Mouse (Mus musculus) liver, embryonic 14.5 days (tissue): Measurements from ENCODE around the gene Rgs9. TPM values are rescaled to one million over a fixed set of nuclear protein-coding genes. Genes with fewer than 3 reads are reported as not detected.

Experiments
- ATAC-seq: fragments of 200-750 bp; cut with Nextera tagmentation; 2 replicates; pipeline ENCODE4 v1.8.0; 2017; ENCODE audit warnings: moderate number of reproducible peaks, mild to moderate bottlenecking, moderate library complexity; ENCODE audit not compliant: insufficient read depth
- DNase-seq, 3 experiments: peaks; one replicate each; pipeline ENCODE4 v3.0.0-alpha.2; 2012 to 2013; ENCODE audit warnings: low read depth in 3 of 3, low spot score in 3 of 3
- H3K27ac ChIP-seq: fragments of 300-500 bp; sonication (generic); 2 replicates; pipeline ENCODE4 v1.5.1; 2014; ENCODE audit warnings: moderate library complexity, mild to moderate bottlenecking, control low read depth, inconsistent platforms
- H3K27me3 ChIP-seq: fragments of 300-500 bp; sonication (generic); 2 replicates; pipeline ENCODE4 v1.6.1; 2014; ENCODE audit warnings: mild to moderate bottlenecking, low read length, moderate library complexity; ENCODE audit not compliant: control insufficient read depth, insufficient read depth
- H3K36me3 ChIP-seq: fragments of 300-500 bp; sonication (generic); replicated peaks from 2 replicates; pipeline ENCODE4 v1.6.1; 2014; ENCODE audit warnings: low read depth; ENCODE audit not compliant: control insufficient read depth, insufficient read depth
- H3K4me1 ChIP-seq, 2 experiments: fragments of 200-500 bp in 1 of 2; fragments of 300-500 bp in 1 of 2; sonication (generic) in 1 of 2; replicated peaks; 2 replicates each; pipeline ENCODE4 v1.6.1; 2012 to 2014; ENCODE audit warnings: antibody characterized with exemption in 1 of 2, inconsistent platforms in 1 of 2, low read length in 1 of 2; ENCODE audit not compliant: control insufficient read depth in 2 of 2, insufficient read depth in 2 of 2
- H3K4me2 ChIP-seq: fragments of 300-500 bp; sonication (generic); 2 replicates; pipeline ENCODE4 v1.6.1; 2014; ENCODE audit warnings: low read depth, mild to moderate bottlenecking, control low read depth, moderate library complexity
- H3K4me3 ChIP-seq, 2 experiments: fragments of 200-500 bp in 1 of 2; fragments of 300-500 bp in 1 of 2; sonication (generic) in 1 of 2; 2 replicates each; pipeline ENCODE4 v1.5.1; 2012 to 2014; ENCODE audit warnings: low read depth in 2 of 2, low read length in 2 of 2, mild to moderate bottlenecking in 2 of 2, control low read depth in 1 of 2, inconsistent platforms in 1 of 2, moderate library complexity in 1 of 2; ENCODE audit not compliant: insufficient read depth in 1 of 2
- H3K9ac ChIP-seq: fragments of 300-500 bp; sonication (generic); replicated peaks from 2 replicates; pipeline ENCODE4 v1.6.1; 2014; ENCODE audit warnings: mild to moderate bottlenecking, control low read depth, moderate library complexity
- H3K9me3 ChIP-seq: fragments of 300-500 bp; sonication (generic); 2 replicates; pipeline ENCODE4 v1.6.1; 2016; ENCODE audit warnings: low read length, mixed read lengths; ENCODE audit not compliant: control insufficient read depth
- CTCF ChIP-seq: IDR thresholded peaks from 2 replicates; pipeline ENCODE4 v1.5.1; 2016; ENCODE audit warnings: antibody characterized with exemption, low read depth, control low read depth
- EP300 ChIP-seq: IDR thresholded peaks from 2 replicates; pipeline ENCODE4 v1.6.1; 2016; ENCODE audit warnings: antibody characterized with exemption, low read depth
- WGBS: fragments of 180-500 bp; shearing (Covaris S2); extraction: QIAGEN DNeasy Blood & Tissue Kit; methylation state at CpG from one replicate; pipeline ENCODE4 v1.1.7; 2014; ENCODE audit not compliant: insufficient replicate concordance; 5-methylcytosine and 5-hydroxymethylcytosine counted together
- polyA plus RNA-seq, 2 experiments: library from polyadenylated mRNA; depleted of rRNA in 1 of 2; stranded (reverse) in 1 of 2; unstranded in 1 of 2; fragments of >200 nt; fragmentation: Nextera tagmentation in 1 of 2; extraction: Ambion mirVana in 1 of 2; gene quantifications; 2 replicates each; pipeline versions ENCODE4 v1.2.1 to v1.2.3; 2012 to 2014

Gene Rgs9
- polyA plus RNA-seq, 2 experiments: 0.09 TPM; not detected in 1

- no peak for DNase-seq
- ATAC-seq: no peak
- 46% methylated on average over 12 of the region's 12 CpGs for WGBS
- Histone ChIP-seq H3K36me3 (no peaks in the 10 kb centered on the region), H3K9me3 (no peaks in the 10 kb centered on the region), H3K27me3 (no peaks in the 10 kb centered on the region), H3K4me1 (no peaks in the 10 kb centered on the region), H3K9ac (no peak overlapping the region), H3K27ac (no peak overlapping the region), H3K4me3 (no peak overlapping the region), H3K4me2 (no peak overlapping the region)
- TF ChIP-seq EP300: no peak
- no peak for TF ChIP-seq CTCF
Measured at GRCm38 (mm10) chr11:109217827-109218536, 79.9 kb downstream of the Rgs9 start.

DNA sequence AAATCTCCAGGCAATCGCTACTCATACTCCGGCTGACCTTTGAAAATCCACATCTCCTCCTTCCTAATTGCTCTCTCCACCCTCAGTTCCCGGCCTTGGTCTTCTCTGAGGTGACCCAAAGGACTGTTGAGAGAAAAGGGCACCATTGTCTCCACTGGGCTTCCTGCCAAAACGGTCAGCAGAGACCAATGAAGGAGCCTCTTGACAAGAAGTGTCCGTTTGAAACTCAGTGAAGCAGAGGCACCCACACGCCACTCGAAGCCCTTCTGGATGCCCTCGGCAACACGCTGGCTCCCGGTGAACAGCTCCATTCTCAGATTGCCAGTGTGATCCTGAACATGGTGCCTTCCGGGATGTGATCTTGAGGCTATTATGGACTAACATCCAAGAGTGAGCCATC lies 87.2 kb downstream of the Rgs9 start:
- TF ChIP-seq EP300: no peak
- TF ChIP-seq CTCF: no peak
- Histone ChIP-seq H3K4me2 (no peak overlapping the region), H3K4me3 (no peak overlapping the region), H3K27me3 (no peaks in the 10 kb centered on the region), H3K27ac (no peak overlapping the region), H3K4me1 (no peaks in the 10 kb centered on the region), H3K9ac (no peak overlapping the region), H3K9me3 (no peaks in the 10 kb centered on the region), H3K36me3 (no peaks in the 10 kb centered on the region)
- WGBS: 58% methylated on average over 11 of the region's 11 CpGs
- no peak for ATAC-seq
- no peak for DNase-seq

DNA sequence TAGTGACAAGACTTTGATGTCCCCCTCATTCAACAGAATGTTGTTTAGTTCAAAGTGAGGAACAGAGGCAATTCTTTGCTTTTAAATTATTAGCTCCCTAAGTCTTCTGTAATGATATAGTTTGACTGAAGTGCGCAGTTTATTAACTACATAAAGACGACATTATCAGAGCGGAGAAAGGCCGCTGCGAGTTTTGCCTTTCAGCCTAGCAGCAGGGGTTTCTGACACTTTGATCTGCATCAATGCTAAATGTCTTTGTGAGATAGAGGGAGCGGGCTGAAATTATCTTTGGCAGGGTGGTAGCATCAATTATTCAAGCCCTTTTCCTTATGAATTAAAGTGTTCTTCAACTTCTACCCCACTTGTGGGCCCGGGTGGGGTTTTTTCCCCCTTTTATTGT lies 87.6 kb downstream of the Rgs9 start:
- Histone ChIP-seq H3K9me3 (no peaks in the 10 kb centered on the region), H3K4me1 (no peaks in the 10 kb centered on the region), H3K36me3 (no peaks in the 10 kb centered on the region), H3K27me3 (no peaks in the 10 kb centered on the region), H3K4me3 (no peak overlapping the region), H3K4me2 (no peak overlapping the region), H3K27ac (no peak overlapping the region), H3K9ac (no peak overlapping the region)
- TF ChIP-seq EP300 (no peak), CTCF (no peak)
- no peak for DNase-seq
- no peak for ATAC-seq
- 62% methylated on average over 7 of the region's 7 CpGs for WGBS

- ATAC-seq (no peak), DNase-seq (no peak)
- no peaks in the 10 kb centered on the region for H3K36me3 ChIP-seq
- no peaks in the 10 kb centered on the region for H3K9me3 ChIP-seq
- H3K9ac ChIP-seq: no peak overlapping the region
- WGBS: 47% methylated on average over 13 of the region's 13 CpGs
- H3K27ac ChIP-seq: no peak overlapping the region
- H3K27me3 ChIP-seq: no peaks in the 10 kb centered on the region
- H3K4me3 ChIP-seq: no peak overlapping the region
- no peaks in the 10 kb centered on the region for H3K4me1 ChIP-seq
- no peak for TF ChIP-seq CTCF
- no peak for TF ChIP-seq EP300
- no peak overlapping the region for H3K4me2 ChIP-seq
Measured at GRCm38 (mm10) chr11:109206732-109207131, 91.2 kb downstream of the Rgs9 start.

DNA sequence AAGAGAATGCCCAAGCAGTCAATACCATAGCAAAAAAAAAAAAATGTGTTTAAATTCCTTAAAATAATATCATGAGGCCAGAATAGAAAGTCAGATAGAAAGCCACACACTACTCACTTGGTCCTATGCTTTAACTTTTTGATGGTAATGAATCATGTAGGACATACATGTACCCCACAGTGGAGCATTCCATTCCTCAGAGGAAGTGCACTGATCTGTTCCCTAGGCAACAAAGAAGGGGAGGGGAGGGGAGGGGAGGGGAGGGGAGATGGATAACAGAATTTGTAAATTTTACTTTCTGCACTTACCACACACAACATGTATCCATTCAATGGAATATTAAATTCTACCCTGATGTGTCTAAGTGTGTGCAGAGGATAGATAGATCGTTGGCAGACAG lies 91.9 kb downstream of the Rgs9 start:
- Histone ChIP-seq H3K27me3 (no peaks in the 10 kb centered on the region), H3K4me3 (no peak overlapping the region), H3K27ac (no peak overlapping the region), H3K4me1 (no peaks in the 10 kb centered on the region), H3K4me2 (no peak overlapping the region), H3K9me3 (no peaks in the 10 kb centered on the region), H3K36me3 (no peaks in the 10 kb centered on the region), H3K9ac (no peak overlapping the region)
- 57% methylated on average over 1 of the region's 1 CpGs for WGBS
- DNase-seq (no peak), ATAC-seq (no peak)
- no peak for TF ChIP-seq EP300
- no peak for TF ChIP-seq CTCF
